Mouse (Mus musculus) cerebellum, adult 2 months (tissue): ENCODE measurements around the gene Tlr9. TPM values are rescaled to one million over a fixed set of nuclear protein-coding genes. Genes with fewer than 3 reads are reported as not detected.

Experiments used
- DNase-seq, 2 experiments: peaks; one replicate each; pipeline ENCODE4 v3.0.0; 2021
- H3K27ac ChIP-seq: fragments of 200-500 bp; 2 replicates; pipeline ENCODE4 v1.5.1; 2012; ENCODE audit warnings: low read length, control low read depth, inconsistent platforms; ENCODE audit not compliant: insufficient read depth
- H3K27me3 ChIP-seq: fragments of 200-500 bp; 2 replicates; pipeline ENCODE4 v1.6.1; 2012; ENCODE audit warnings: inconsistent platforms, mild to moderate bottlenecking, low read length, moderate library complexity; ENCODE audit not compliant: control insufficient read depth, insufficient read depth
- H3K4me1 ChIP-seq: fragments of 200-500 bp; 2 replicates; pipeline ENCODE4 v1.6.1; 2011; ENCODE audit warnings: low read length; ENCODE audit not compliant: control insufficient read depth, insufficient read depth
- H3K4me3 ChIP-seq: fragments of 200-500 bp; replicated peaks from 2 replicates; pipeline ENCODE3; 2011; ENCODE audit warnings: mild to moderate bottlenecking, low read depth, low read length, control low read depth; ENCODE audit not compliant: insufficient read depth
- CTCF ChIP-seq: fragments of 200-500 bp; IDR thresholded peaks from 2 replicates; pipeline ENCODE4 v1.5.1; 2011; ENCODE audit warnings: low read depth, mild to moderate bottlenecking, control low read depth, low read length, moderate library complexity, borderline replicate concordance; ENCODE audit not compliant: insufficient read depth
- POLR2A ChIP-seq: fragments of 200-500 bp; IDR thresholded peaks from 2 replicates; pipeline ENCODE4 v1.6.1; 2011; ENCODE audit warnings: low read length, control low read depth, borderline replicate concordance; ENCODE audit not compliant: insufficient read depth
- WGBS: fragments of 180-500 bp; shearing (Covaris S2); methylation state at CpG from one replicate; pipeline ENCODE4 v1.1.7; 2018; 5-methylcytosine and 5-hydroxymethylcytosine counted together
- polyA plus RNA-seq: library from polyadenylated mRNA; depleted of rRNA; stranded (reverse); fragments of >200 nt; gene quantifications from 2 replicates; pipeline ENCODE4 v1.2.3, GENCODE M21; 2012

Gene Tlr9
- polyA plus RNA-seq, 1 experiment: 0.31 TPM

GRCm38 (mm10) chr9:106230734-106231106 is 8.3 kb downstream of the Tlr9 start:
- Histone ChIP-seq H3K4me1 (0 out of 2 replicates have a peak, but pooled peaks cover 4% of the 10 kb centered on the region), H3K4me3 (no peak overlapping the region), H3K27ac (no peak overlapping the region), H3K27me3 (no peaks in the 10 kb centered on the region)
- no peak for DNase-seq
- WGBS: 55% methylated on average over 3 of the region's 3 CpGs
- TF ChIP-seq POLR2A: no peak
- no peak for TF ChIP-seq CTCF

DNA sequence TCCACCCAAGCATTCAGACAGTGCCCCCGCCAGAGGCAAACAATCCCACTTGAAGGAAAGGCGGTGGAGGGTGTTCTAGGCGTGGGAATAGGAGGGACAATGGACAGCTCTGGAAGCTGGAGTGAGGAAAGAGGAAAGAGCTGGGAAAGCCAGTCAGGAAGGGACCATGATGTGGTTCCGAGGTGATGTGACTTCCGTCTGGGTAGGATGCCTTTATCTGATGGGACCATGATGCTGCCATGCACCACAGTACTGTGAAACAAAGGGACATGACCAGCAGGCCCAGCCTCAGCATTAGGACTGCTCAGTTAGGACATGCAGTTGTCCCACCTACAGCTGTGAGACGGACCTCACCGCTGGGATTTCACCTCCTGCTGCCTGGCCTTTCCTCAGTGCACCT is 8.8 kb downstream of the Tlr9 start:
- TF ChIP-seq CTCF: no peak
- TF ChIP-seq POLR2A: no peak
- no peak overlapping the region for H3K27ac ChIP-seq
- WGBS: 82% methylated on average over 7 of the region's 7 CpGs
- no peaks in the 10 kb centered on the region for H3K27me3 ChIP-seq
- 0 out of 2 replicates have a peak, but pooled peaks cover 4% of the 10 kb centered on the region for H3K4me1 ChIP-seq
- H3K4me3 ChIP-seq: no peak overlapping the region
- DNase-seq: no peak

DNA sequence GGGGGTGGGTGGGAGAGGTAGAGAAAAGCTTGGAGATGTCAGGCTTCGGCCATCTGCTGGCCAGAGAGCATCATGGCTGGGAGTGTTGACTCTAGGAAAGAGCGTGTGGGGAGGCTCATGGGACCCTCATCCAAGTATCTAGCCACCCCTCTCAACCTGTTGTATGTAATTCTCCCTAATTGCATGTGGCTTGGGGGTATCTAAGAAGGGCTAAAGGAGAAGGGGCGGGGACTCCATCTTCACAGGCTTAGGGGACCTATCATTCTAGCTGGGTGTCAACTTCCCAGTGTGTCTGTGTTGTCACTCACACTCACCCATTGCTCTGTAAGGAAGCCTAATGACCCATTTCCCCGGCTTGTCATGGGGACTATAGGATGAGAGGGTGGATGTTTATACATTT is 9.4 kb downstream of the Tlr9 start:
- no peak for TF ChIP-seq CTCF
- TF ChIP-seq POLR2A: no peak
- Histone ChIP-seq H3K27ac (no peak overlapping the region), H3K27me3 (no peaks in the 10 kb centered on the region), H3K4me1 (no peaks in the 10 kb centered on the region), H3K4me3 (no peak overlapping the region)
- WGBS: 91% methylated on average over 4 of the region's 4 CpGs
- no peak for DNase-seq

GRCm38 (mm10) chr9:106232956-106233355 is 10.6 kb downstream of the Tlr9 start:
- DNase-seq: no peak
- 37% methylated on average over 3 of the region's 3 CpGs for WGBS
- Histone ChIP-seq H3K4me1 (no peaks in the 10 kb centered on the region), H3K4me3 (no peak overlapping the region), H3K27ac (no peak overlapping the region), H3K27me3 (no peaks in the 10 kb centered on the region)
- TF ChIP-seq CTCF (no peak), POLR2A (no peak)

- no peak for DNase-seq
- Histone ChIP-seq H3K4me3 (no peak overlapping the region), H3K27ac (no peak overlapping the region), H3K4me1 (no peaks in the 10 kb centered on the region), H3K27me3 (no peaks in the 10 kb centered on the region)
- TF ChIP-seq CTCF (no peak), POLR2A (no peak)
- WGBS: 77% methylated on average over 6 of the region's 6 CpGs
Measured at GRCm38 (mm10) chr9:106233953-106234352, 11.6 kb downstream of the Tlr9 start.

GRCm38 (mm10) chr9:106235194-106235830 is 12.9 kb downstream of the Tlr9 start:
- H3K27ac ChIP-seq: no peak overlapping the region
- WGBS: 80% methylated on average over 23 of the region's 23 CpGs
- H3K4me3 ChIP-seq: no peak overlapping the region
- DNase-seq: peak in 1 of 2 experiments; percentile 9
- no peaks in the 10 kb centered on the region for H3K4me1 ChIP-seq
- no peaks in the 10 kb centered on the region for H3K27me3 ChIP-seq
- TF ChIP-seq POLR2A: no peak
- TF ChIP-seq CTCF: no peak

DNA sequence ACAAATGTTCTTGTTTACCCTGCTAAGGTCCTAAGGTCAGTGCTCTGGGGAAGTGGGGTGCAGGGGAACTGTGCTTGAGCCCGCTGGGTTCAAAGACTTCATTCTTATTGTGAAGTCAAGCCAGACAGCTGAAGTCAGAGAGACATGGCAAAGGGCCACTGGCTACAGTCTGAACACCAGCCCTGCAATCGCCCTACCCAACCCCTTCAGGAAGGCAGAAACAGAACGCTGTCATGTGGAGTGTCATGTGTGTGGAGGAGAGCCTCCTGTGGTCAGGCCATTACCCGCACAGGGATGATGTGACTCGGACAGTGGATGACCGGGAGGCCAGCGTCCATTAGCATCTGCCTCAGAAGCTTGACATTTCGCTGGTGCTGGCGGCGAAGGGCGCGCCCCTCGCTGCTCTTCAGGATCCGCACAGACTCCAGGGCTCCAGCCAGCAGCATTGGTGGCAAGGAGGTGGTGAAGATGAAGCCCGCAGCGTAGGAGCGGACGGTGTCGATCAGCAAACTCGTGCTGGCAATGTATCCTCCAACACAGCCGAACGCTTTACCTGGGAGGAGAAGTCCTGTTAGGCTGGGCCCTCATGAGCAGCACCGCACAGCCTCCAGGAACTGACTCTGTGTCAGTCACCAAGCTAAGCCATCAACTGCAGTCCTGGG is 13.9 kb downstream of the Tlr9 start:
- H3K27ac ChIP-seq: no peak overlapping the region
- no peak for DNase-seq
- WGBS: 86% methylated on average over 23 of the region's 23 CpGs
- no peaks in the 10 kb centered on the region for H3K4me1 ChIP-seq
- TF ChIP-seq CTCF: no peak
- TF ChIP-seq POLR2A: no peak
- no peak overlapping the region for H3K4me3 ChIP-seq
- no peaks in the 10 kb centered on the region for H3K27me3 ChIP-seq

GRCm38 (mm10) chr9:106236818-106237211 is 14.4 kb downstream of the Tlr9 start:
- Histone ChIP-seq H3K27ac (no peak overlapping the region), H3K27me3 (no peaks in the 10 kb centered on the region), H3K4me3 (no peak overlapping the region), H3K4me1 (no peaks in the 10 kb centered on the region; the same call in 1 of the 2 replicates)
- WGBS: 77% methylated on average over 3 of the region's 3 CpGs
- no peak for DNase-seq
- TF ChIP-seq CTCF (no peak), POLR2A (no peak)
